Mouse (Mus musculus) liver, postnatal 0 days (tissue): ENCODE data around the gene Cd82. TPM values are rescaled to one million over a fixed set of nuclear protein-coding genes. Genes with fewer than 3 reads are reported as not detected.
A peak's percentile ranks its signal among the peaks of the same experiment; 100 is the strongest.

ENCODE experiments used
- ATAC-seq: fragments of 200-750 bp; cut with Nextera tagmentation; 2 replicates; pipeline ENCODE4 v1.8.0; 2017; ENCODE audit warnings: mild to moderate bottlenecking, moderate library complexity
- DNase-seq: peaks from one replicate; pipeline ENCODE4 v3.0.0-alpha.2; 2016
- H3K27ac ChIP-seq: fragments of 300-500 bp; sonication (generic); 2 replicates; pipeline ENCODE4 v1.5.1; 2014; ENCODE audit warnings: antibody characterized with exemption, moderate library complexity, mild to moderate bottlenecking, low read depth
- H3K27me3 ChIP-seq: fragments of 300-500 bp; sonication (generic); 2 replicates; pipeline ENCODE4 v1.6.1; 2014; ENCODE audit warnings: low read length, control low read depth, mixed read lengths; ENCODE audit not compliant: insufficient read depth
- H3K36me3 ChIP-seq: fragments of 300-500 bp; sonication (generic); replicated peaks from 2 replicates; pipeline ENCODE4 v1.6.1; 2014; ENCODE audit warnings: mild to moderate bottlenecking, control low read depth, low read length, moderate library complexity, mixed read lengths; ENCODE audit not compliant: insufficient read depth
- H3K4me1 ChIP-seq: fragments of 300-500 bp; sonication (generic); 2 replicates; pipeline ENCODE4 v1.6.1; 2014; ENCODE audit warnings: antibody characterized with exemption, mild to moderate bottlenecking, control low read depth; ENCODE audit not compliant: insufficient read depth
- H3K4me2 ChIP-seq: fragments of 300-500 bp; sonication (generic); 2 replicates; pipeline ENCODE4 v1.6.1; 2014; ENCODE audit warnings: low read depth, mild to moderate bottlenecking, low read length, moderate library complexity, mixed read lengths
- H3K4me3 ChIP-seq: fragments of 300-500 bp; sonication (generic); 2 replicates; pipeline ENCODE4 v1.5.1; 2014; ENCODE audit warnings: low read depth, low read length
- H3K9ac ChIP-seq: fragments of 300-500 bp; sonication (generic); replicated peaks from 2 replicates; pipeline ENCODE4 v1.6.1; 2014; ENCODE audit warnings: mild to moderate bottlenecking, moderate library complexity
- H3K9me3 ChIP-seq: fragments of 300-500 bp; sonication (generic); 2 replicates; pipeline ENCODE4 v1.6.1; 2016; ENCODE audit warnings: mild to moderate bottlenecking, control low read depth, low read length, mixed read lengths
- CTCF ChIP-seq: sonication (generic); IDR thresholded peaks from 2 replicates; pipeline ENCODE4 v1.5.1; 2016; ENCODE audit warnings: antibody characterized with exemption, low read depth
- EP300 ChIP-seq: IDR thresholded peaks from 2 replicates; pipeline ENCODE4 v1.6.1; 2016; ENCODE audit warnings: antibody characterized with exemption, low read depth, mild to moderate bottlenecking
- WGBS: fragments of 180-500 bp; shearing (Covaris S2); extraction: QIAGEN DNeasy Blood & Tissue Kit; methylation state at CpG from one replicate; pipeline ENCODE4 v1.1.7; 2014; ENCODE audit not compliant: insufficient replicate concordance; 5-methylcytosine and 5-hydroxymethylcytosine counted together
- polyA plus RNA-seq: library from polyadenylated mRNA; unstranded; fragments of >200 nt; fragmentation: Nextera tagmentation; extraction: Ambion mirVana; gene quantifications from 2 replicates; pipeline ENCODE4 v1.2.1, GENCODE M21; 2015

The Cd82 gene
- polyA plus RNA-seq, 1 experiment from 2014 or later: 87.7 TPM

- peak; percentile 77 for ATAC-seq
- Histone ChIP-seq H3K9me3 (no peaks in the 10 kb centered on the region), H3K4me3 (no peak overlapping the region), H3K27me3 (no peaks in the 10 kb centered on the region), H3K36me3 (peaks cover 8% of the 10 kb centered on the region; the same call in 1 of the 2 replicates), H3K27ac (peak overlapping the region; percentile 80), H3K4me1 (peaks cover 91% of the 10 kb centered on the region), H3K9ac (peak overlapping the region; percentile 41), H3K4me2 (peak overlapping the region; percentile 84)
- peak; percentile 75 for DNase-seq
- TF ChIP-seq EP300 (no peak), CTCF (peak; percentile 30; the same call in 1 of the 2 replicates)
- WGBS: 49% methylated on average over 3 of the region's 3 CpGs
Measured at GRCm38 (mm10) chr2:93454817-93455591, 7.9 kb downstream of the Cd82 start.

DNA sequence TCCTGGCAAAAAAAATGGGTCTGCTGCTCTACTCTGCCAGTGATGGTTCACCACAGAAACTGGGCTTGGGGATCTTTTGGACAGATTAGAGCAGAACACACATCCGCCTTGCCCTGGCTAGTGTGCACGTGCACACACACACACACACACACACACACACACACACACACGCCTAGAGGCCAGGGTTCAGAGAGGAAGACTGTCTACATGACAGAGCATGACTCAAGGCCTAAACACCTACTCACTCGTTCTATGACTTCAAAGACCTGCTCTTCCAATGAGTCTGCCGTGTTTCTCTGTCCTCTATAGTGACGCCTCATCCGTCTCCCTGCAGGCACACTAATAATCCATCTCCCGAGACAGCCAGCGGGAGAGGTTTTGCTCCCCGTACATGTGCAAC, 8.6 kb downstream of the Cd82 start:
- H3K4me2 ChIP-seq: peak overlapping the region; percentile 84
- peak overlapping the region; percentile 41; the same call in 1 of the 2 replicates for H3K9ac ChIP-seq
- WGBS: 52% methylated on average over 10 of the region's 10 CpGs
- DNase-seq (no peak), ATAC-seq (peak; percentile 14)
- TF ChIP-seq CTCF (no peak), EP300 (no peak)
- peak overlapping the region; percentile 80 for H3K27ac ChIP-seq
- no peak overlapping the region for H3K4me3 ChIP-seq
- peaks cover 8% of the 10 kb centered on the region; the same call in 1 of the 2 replicates for H3K36me3 ChIP-seq
- H3K9me3 ChIP-seq: no peaks in the 10 kb centered on the region
- peaks cover 91% of the 10 kb centered on the region for H3K4me1 ChIP-seq
- no peaks in the 10 kb centered on the region for H3K27me3 ChIP-seq

GRCm38 (mm10) chr2:93453046-93453445, 9.9 kb downstream of the Cd82 start:
- DNase-seq: no peak
- Histone ChIP-seq H3K36me3 (peaks cover 8% of the 10 kb centered on the region; the same call in 1 of the 2 replicates), H3K27ac (peak overlapping the region; percentile 80), H3K9me3 (no peaks in the 10 kb centered on the region), H3K9ac (peak overlapping the region; percentile 45; the same call in 1 of the 2 replicates), H3K27me3 (no peaks in the 10 kb centered on the region), H3K4me1 (peaks cover 91% of the 10 kb centered on the region), H3K4me3 (no peak overlapping the region), H3K4me2 (peak overlapping the region; percentile 24; the same call in 1 of the 2 replicates)
- WGBS: 71% methylated on average over 4 of the region's 4 CpGs
- no peak for ATAC-seq
- TF ChIP-seq EP300: no peak
- TF ChIP-seq CTCF: no peak

GRCm38 (mm10) chr2:93452506-93452905, 10.4 kb downstream of the Cd82 start:
- Histone ChIP-seq H3K9ac (peak overlapping the region; percentile 45), H3K27me3 (no peaks in the 10 kb centered on the region), H3K4me2 (peak overlapping the region; percentile 24; the same call in 1 of the 2 replicates), H3K27ac (peak overlapping the region; percentile 80), H3K36me3 (peaks cover 8% of the 10 kb centered on the region; the same call in 1 of the 2 replicates), H3K9me3 (no peaks in the 10 kb centered on the region), H3K4me1 (peaks cover 91% of the 10 kb centered on the region), H3K4me3 (no peak overlapping the region)
- 57% methylated on average over 4 of the region's 4 CpGs for WGBS
- TF ChIP-seq CTCF (no peak), EP300 (no peak)
- DNase-seq (no peak), ATAC-seq (no peak)

GRCm38 (mm10) chr2:93452057-93452456, 10.9 kb downstream of the Cd82 start:
- Histone ChIP-seq H3K4me3 (no peak overlapping the region), H3K4me1 (peaks cover 91% of the 10 kb centered on the region), H3K27ac (peak overlapping the region; percentile 80; the same call in 1 of the 2 replicates), H3K4me2 (peak overlapping the region; percentile 24; the same call in 1 of the 2 replicates), H3K27me3 (no peaks in the 10 kb centered on the region), H3K9me3 (no peaks in the 10 kb centered on the region), H3K36me3 (peaks cover 8% of the 10 kb centered on the region; the same call in 1 of the 2 replicates), H3K9ac (peak overlapping the region; percentile 45)
- DNase-seq (no peak), ATAC-seq (no peak)
- WGBS: 71% methylated on average over 6 of the region's 6 CpGs
- TF ChIP-seq CTCF: no peak
- 0 out of 2 replicates have a peak, but pooled peaks have one; percentile 16 for TF ChIP-seq EP300

DNA sequence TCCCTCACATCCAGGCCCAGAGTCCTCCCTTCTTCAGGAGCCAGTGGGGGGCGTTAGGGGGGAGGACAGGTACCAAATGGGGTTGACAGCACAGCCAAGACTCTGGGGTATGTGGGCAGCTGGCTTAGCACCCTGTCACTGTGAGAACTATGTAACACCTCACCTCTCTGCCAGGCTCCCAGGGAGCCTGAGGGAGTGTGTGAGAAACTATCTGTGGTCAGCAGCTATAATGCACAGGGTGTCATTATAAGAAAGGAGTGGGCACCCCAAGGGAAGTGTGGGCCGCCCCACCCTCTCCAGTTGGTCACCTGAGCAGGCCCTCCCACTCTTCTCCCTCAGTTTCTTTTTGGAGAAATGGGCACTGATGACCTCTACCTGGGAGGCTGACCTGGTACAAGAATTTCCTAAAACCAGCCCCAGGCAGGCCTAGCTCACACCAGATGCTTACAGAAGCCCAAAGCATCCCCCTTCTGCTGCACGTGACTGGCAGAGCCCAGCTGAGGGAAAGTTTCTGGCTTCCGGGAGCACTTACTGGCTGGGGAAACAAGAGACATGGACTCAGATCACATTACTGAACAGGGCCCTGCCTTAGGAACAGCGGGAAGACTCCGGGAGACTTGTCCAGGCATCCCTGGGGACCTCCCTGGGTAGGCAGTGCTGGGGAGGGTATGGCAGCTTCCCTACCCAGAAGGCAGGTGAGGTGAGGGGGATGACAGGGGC, 11.6 kb downstream of the Cd82 start:
- H3K4me1 ChIP-seq: peaks cover 91% of the 10 kb centered on the region
- H3K27ac ChIP-seq: 0 out of 2 replicates have a peak overlapping the region, but pooled peaks have one; percentile 7
- no peak for TF ChIP-seq CTCF
- no peak overlapping the region for H3K4me3 ChIP-seq
- peak overlapping the region; percentile 45 for H3K9ac ChIP-seq
- DNase-seq (no peak), ATAC-seq (no peak)
- H3K36me3 ChIP-seq: peaks cover 8% of the 10 kb centered on the region; the same call in 1 of the 2 replicates
- H3K4me2 ChIP-seq: no peak overlapping the region
- no peaks in the 10 kb centered on the region for H3K9me3 ChIP-seq
- 83% methylated on average over 6 of the region's 6 CpGs for WGBS
- no peaks in the 10 kb centered on the region for H3K27me3 ChIP-seq
